Mouse (Mus musculus): ENCODE results near the gene Large1.
"Not testable (repeated sequence)": the region's sequence is repeated elsewhere in the genome, so short reads cannot be mapped to it uniquely, and the experiment has no call there.

Large1 gene

DNA sequence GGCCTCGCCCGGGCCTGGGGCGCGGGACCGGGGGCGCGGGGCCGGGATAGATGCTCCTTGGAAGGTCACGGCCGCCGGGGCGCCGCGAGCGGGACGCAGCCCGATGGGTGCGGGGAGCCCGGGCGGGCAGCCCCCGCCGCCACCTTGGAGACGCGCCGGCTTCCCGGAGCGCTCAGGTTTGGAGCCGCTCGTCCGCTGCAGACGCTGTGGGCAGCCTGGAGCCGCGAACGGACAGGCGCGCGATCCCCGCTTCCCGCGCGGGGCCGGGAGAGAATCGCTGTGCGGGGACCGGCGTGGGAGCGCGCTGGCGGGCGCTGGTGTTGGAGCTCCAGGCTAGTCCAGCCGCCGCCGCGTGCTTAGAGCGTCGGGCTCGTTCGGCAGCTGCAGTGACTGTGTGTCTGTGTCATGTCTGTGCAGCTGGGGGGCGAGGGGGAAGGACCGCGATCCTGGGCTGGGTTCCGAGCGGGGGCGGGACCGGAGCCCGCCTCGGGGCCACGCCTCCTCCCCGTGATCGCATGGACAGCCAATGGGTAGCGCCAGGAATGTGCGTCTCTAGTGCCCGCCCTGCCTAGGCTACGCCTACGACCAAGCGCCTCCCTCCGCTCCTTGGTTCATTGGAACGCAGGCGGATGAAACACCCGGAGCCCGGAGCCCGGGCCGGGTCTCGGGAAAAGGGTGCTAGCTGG, at the start of gene Large1:
TSS of gene Large1 (minus strand) at position 433 of the 686 bp plus-strand sequence.
- peak; percentile 98 for DNase-seq (ENCODE audit: low read depth, low spot score)

DNA sequence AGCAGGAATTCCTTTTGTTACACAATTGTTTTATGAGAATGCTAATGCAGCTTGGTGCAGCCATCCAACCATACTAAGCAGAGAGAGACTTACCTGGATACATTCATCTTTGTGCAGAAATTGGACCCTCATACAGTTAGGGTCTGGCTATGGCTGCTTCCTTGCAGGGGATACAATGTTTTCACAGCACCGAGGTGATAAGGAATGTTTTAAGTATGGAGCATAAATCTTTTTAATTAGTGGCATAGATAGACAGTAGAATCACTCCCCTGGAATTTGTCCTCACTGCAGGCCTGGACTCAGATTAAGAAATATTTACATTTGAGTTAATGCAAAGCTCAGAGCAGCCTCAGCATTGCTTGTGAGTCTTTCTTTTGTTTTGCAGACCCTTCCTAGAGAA, 47.0 kb upstream of the Large1 start:
- DNase-seq (ENCODE audit: low read depth, low spot score), result peak; percentile 4

DNA sequence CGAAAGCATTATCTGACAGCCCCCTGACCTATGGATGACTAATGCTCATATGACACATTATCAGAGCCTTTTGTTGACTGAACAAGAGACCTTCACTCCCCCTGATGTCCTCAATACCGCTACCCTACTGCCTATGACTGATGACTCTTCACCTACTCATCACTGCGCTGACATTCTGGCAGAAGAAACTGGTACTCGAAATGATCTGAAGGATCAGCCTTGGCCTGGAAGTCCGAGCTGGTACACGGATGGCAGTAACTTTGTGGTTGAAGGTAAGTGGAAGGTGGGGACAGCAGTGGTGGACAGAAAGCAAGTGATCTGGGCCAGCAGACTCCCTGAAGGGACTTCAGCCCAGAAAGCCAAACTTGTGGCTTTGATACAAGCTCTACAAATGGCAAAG, 19.7 kb upstream of the Large1 start:
- DNase-seq (ENCODE audit: low read depth, low spot score), result not testable (repeated sequence)

DNA sequence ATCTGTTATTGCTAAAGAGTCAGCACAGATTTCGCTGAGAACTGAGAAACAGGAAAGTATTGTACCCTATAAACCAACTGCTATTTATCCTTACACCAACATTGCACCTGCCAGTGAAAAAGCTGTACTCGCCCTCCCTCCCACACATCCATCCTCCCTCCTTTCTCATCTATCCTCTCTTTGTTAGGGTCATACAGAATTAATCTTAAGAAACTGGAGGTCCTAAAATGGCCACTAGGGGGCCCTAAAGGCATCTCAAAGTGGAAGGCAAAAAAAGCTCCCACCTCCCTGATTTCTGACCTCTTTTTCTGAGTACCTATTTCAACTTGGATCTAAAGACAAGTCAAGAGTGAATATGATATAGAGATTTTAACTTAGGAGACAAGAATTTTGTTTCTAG, 2.6 kb upstream of the Large1 start:
- peak; percentile 78 for DNase-seq (ENCODE audit: low read depth, low spot score)

DNA sequence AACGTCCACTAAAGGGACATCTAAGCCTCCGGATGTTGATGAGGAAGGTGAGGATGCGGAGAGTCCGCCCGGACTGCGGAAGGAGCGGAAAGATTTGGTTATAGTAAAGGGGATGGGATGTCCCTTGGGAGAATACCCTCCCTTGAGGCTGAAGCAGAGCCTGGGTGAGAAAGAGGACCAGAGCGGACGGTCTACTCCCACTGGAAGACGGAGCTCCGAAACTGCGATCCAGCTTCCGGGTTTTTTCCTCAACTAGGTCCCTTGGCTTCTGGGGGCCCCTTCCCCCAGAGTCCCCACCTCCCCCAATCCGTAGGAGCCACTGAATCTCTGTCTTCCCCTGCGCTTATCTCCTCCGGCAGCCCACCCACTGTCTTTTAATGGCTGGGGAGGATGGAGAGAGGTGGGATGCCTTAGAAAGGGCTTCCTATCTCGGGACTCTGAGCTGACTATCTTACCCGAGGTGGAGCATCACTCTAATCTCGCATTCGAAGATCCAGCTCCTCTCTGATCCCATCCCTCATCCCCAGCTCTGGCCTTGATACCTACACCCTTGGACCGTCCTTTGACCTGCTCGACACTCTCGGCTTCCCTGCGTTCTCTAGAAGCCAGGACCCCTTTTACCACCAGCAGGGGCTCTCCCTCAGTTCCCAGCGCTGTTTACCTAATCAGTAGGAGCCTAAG, 1.0 kb upstream of the Large1 start:
- peak; percentile 76 for DNase-seq (ENCODE audit: low read depth, low spot score)

DNA sequence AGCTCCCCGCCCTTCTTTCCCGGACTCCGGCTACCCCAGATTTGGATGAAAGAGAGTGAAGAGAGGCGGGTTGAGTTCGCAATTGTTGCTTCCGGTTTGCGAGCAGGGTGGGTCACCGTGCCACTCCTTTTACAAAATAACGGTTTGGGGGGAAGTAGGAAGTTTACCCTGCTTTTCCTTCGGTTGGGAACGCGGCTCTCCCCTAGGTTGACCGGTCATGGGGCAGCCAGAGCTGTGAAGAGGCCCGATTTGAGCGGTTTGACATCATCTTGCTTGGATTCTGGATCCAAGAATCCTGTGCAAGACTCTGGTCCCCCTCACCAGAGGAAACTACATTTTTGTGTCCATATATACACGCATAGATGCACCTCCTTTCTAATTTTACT, 447 bp upstream of the Large1 start:
- no peak for DNase-seq (ENCODE audit: low read depth, low spot score)

DNA sequence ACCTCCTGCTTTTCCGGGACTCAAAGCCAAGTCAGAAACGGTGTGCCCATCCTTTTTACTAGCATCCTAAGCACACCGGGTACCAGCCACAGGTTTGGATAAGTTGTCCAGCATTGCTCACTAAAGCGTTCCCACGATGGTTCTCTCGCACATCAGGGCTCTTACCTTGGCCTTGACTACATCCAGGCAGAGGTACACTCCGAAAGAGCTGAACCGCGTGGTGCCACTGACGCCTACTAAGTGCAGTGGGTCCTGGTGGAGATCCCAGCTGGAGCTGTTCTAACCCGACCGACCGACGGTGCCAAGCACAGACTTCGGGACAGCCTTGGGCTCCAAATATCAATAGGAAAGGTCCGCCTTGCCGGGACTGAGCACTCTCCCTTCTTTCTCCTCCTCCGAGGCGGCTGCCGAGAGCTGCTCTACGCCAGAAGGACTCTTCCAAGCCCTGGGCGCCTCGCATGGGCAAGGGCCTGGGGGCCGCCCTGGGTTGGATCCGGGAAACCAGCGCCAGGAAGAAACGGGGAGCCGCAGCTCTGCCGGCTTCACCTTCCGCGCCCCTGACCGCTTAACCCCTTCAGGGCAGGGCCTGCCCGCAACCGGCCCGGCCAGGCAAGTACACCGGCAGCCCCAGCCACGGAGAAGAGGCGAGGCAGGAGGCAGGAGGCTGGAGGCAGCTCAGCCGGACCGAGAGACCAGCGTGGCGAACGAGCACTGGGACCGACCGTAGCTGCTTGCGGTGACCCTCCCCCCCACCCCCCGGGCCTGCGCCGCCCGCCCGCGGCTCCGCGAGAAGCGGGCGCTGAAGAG, 836 bp downstream of the Large1 start:
- peak; percentile 56 for DNase-seq (ENCODE audit: low read depth, low spot score)

DNA sequence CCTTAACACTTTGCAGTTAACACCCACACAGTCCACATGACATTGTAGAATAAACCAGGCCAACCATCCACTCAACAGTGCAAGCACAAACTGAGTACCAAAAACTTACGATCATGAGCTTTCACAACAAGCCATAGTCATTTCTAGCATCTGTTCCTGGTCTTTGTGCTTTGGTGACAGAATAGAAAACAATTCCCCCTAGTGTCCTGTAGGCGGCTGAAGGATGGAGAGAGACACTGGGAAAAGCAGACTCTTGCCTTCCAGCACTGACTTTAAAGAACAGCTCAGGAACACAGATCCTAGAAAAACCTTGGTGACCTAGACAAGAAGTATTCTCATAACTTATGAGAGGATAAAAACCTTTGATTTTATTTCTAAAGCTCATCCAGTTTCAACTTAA, 3.0 kb downstream of the Large1 start:
- DNase-seq (ENCODE audit: low read depth, low spot score), result peak; percentile 81

DNA sequence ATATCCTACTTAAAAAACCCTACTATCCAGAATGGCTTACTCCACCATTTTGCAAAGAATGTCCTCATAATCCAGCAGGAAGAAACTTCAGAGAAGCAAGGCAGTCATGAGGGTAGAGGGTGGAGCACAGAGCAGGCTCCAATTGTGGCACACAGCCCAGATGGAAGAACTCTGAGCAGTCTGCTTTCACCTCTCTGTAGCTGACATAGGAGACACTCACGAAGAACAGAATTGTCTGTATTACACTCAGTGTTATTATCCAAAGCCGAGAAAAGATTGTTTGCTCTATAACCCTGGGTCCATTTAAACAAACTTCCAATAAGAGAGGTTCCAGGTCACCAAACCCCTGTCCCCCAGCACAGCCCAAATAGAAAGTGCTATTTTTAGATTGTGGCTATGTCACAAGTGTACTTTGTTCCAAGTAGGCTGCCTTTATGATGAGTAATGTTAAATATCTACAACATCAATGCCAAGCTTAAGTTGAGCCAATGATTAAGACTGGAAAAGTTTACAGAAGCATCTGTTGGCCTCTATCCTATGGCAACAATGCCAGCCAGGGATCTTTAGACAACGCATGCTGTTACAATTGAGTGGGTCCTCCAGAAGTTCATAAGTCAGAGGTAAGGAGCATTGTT, 10.5 kb downstream of the Large1 start:
- DNase-seq (ENCODE audit: low read depth, low spot score), result no peak

DNA sequence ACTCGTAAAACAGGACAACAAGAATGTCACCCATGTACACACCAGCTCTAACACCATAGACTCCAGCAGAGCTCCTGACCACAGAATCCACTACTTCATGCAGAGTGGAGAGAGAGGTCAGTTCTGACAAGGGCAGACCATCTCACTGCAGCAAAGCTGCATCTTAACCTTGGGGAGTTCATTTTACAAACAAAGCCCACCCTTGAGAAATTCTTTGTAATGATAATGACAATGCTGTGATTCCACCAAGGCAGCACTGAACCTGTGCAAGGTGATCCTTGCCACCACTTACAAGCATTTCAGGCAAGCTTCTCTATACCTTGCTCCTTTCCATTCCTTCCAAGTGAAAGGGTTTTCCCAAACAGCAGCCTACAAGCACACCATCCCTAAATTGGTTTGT, 16.5 kb downstream of the Large1 start:
- DNase-seq (ENCODE audit: low read depth, low spot score), result peak; percentile 68

DNA sequence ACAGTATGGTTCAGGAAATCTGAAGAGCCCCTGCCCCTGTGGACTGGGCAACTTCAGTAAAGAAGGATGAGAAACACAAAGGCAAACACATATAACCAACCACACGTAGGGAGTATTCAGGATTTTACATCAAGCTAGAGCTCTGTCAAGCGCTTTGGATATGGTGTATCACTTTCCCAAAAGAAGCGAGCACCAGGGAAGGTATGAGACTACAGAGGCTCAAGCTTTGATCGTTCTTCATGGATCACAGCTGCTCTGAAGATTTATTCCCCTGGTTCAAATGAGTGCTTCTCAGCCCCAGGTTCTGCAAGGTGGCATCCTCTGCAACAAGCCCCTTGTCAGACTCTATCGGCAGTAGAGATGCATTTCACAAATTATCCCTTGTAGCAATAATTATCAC, 24.2 kb downstream of the Large1 start:
- no peak for DNase-seq (ENCODE audit: low read depth, low spot score)

DNA sequence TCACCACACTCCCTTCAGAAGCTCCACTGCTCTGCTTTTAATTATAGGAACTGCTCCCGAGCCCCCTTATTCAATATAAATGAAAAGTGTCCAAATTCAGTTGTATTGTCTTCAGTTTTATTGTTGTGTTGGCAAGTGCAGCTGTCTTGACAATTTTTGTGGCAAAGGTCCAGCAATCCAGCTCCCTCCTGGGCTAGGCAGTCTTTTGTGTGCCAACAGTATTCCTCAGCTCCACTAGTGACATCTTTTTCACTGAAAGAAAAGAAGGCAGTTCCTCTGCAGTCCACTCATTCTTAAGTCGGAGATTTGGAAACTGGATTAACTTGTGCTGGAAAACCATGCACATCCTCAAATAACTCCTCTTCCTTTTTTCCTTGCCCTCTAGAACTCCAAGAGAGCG, 25.3 kb downstream of the Large1 start:
- DNase-seq (ENCODE audit: low read depth, low spot score), result no peak

DNA sequence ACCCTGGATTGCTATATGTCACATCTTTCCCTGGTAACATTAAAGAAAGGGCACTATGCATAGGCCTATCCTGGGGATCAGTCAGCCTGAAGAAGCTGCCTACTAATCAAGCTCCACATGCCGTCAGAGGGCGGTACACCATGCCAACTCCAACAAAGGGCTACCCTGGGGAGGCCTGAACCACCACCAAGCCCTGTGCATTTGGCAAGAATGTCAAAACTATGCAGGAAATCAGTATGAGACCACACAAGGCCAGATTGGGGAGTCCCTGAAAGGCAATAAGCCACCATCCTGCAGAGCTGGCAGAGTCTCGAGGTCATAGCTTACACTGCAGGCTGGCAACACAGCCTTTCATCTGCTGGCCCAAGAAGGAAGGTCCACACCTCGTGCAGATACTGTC, 28.7 kb downstream of the Large1 start:
- DNase-seq (ENCODE audit: low read depth, low spot score), result no peak

DNA sequence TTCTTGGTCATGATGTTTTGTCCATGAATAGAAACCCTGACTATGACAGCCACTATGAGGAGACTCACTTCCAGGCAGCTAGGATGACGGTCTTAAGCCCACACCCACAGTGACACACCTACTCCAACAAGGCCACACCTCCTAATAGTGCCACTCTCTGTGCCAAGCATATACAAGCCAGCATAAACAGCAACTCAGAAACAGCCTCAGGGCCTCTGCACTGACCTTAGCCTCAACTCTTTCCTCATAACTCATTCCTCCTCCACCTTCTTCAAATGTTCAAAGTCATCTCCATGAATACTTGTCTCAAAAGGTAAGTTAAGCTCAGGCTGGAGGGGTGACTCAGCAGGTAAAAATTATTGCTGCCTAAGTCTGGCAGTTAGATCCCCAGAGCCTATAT, 29.7 kb downstream of the Large1 start:
- no peak for DNase-seq (ENCODE audit: low read depth, low spot score)

DNA sequence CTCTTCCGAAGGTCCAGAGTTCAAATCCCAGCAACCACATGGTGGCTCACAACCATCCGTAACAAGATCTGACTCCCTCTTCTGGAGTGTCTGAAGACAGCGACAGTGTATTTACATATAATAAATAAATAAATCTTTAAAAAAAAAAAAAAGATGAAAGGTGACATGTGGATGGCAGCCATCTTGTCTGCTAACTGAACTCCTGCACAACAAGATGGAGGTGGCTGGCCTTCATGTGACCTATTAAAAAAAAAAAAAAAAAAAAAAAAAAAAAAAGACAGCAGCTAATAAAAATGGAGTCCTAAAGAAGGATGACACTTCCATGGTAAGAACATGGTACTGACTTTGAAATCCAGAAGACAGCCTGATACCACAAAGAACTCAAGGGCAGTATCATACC, 33.8 kb downstream of the Large1 start:
- not testable (repeated sequence) for DNase-seq (ENCODE audit: low read depth, low spot score)

DNA sequence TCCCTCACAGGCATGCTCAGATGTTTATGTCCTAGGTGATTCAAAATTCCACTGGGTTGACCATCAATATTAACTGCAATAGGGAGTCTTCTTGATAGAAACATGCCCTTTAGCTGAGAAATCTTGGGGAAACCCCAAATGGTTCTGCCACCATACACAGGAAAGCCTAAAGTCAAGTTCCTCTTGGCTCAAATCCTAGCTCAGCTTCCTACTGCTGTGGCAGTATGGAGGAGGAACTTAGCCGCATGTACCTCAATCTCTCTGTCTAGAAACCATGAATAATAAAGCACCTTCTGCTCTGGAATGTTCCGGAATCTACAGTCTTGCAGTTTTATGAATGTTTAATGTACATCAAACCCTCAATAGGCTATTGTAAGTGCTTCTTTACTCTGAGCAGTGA, 39.4 kb downstream of the Large1 start:
- DNase-seq (ENCODE audit: low read depth, low spot score), result no peak

DNA sequence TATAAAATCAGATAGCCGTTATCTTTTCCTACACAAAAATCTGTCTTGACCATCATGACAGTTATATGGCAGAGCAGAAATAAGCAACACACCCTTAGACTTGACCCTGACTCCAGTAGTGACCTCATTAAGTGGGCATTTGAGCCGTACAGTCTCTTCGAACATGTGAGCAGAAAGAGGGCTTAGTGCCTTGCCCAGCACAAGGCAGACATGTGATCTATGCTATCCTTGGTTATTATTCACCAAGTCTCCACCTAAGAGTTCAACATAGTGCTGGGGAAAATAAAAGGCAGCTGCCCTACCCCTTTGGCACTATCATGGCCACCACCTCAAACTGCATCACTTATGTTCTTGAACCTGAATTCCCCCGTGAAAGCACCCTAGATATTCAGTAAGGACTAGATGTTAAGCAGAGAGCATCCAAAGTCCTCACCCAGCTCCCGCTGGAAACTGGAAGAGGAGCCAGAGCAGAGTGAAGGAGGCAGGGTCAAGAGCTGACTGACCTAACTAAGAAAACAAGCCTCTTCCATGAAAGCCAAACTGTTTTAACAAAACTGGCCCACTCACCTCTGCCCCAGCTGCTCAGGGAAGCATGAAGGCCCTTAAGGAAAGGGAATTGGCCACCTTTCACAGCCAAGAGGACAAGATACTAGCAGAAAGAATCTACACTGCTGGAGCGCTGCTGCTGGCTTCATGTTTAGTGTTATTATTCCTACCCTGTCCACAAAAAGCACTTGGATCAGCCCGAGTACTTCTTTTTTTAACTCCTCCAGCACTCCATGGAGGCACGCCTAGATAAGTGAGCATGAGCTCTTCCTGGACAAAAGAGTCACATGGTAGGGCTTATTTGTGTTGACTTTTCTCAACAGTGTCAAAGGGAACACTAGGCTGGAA, 40.4 kb downstream of the Large1 start:
- DNase-seq (ENCODE audit: low read depth, low spot score), result peak; percentile 7

DNA sequence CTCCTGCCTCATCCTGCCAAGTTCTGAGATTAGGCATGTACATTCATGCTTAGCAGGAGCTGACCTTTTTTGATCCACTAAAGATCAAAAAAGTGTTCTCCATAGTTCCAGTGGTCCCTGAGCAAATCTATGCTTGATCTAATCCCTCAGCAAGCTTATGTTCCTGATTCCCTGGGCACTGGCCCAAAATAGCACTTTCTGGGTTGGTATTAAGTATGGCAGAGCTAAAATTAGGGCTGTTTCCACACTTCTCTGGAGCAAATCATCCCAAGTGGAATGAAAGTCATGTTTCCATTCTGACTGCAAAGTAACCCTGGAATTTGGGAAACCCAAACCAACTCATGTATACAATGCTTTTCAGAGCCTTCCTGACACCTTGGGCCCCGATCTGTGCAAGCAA, 42.9 kb downstream of the Large1 start:
- DNase-seq (ENCODE audit: low read depth, low spot score), result no peak

DNA sequence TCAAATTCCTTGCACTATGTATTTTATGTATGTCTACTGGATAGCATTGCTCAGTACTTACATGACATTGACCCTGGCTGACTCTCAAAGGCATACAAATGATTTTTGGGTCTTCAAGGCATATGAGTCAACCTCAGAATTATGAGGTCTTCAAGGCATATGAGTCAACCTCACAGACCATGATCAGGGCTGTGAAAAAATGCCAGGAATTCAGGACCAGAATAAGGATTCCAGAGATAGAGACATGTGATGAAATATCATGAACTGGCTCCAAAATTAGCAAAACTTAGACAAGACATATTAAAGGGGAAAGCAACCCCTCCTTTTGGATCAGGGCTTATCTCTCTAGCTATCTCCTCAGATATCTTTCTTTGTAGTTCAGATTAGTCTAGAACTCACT, 43.3 kb downstream of the Large1 start:
- no peak for DNase-seq (ENCODE audit: low read depth, low spot score)

DNA sequence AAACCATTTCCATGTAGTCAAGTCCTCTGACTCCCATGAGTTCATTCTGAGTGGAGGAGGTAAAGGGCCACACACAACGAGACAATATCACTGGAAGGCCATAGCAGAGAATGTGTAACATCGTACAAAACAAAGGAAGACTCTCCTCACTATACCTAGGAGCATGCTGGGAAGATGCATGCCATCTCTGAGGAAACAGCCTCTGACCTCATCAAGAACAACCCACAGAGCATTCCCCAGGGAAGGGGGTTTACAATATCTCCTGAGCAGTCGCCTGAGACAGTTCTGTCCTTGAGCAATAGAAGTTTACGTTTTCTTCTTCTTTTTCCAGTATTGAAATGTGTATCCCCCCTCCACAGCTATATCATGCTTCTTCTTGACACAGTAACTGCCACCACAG, 49.4 kb downstream of the Large1 start:
- DNase-seq (ENCODE audit: low read depth, low spot score), result no peak

DNA sequence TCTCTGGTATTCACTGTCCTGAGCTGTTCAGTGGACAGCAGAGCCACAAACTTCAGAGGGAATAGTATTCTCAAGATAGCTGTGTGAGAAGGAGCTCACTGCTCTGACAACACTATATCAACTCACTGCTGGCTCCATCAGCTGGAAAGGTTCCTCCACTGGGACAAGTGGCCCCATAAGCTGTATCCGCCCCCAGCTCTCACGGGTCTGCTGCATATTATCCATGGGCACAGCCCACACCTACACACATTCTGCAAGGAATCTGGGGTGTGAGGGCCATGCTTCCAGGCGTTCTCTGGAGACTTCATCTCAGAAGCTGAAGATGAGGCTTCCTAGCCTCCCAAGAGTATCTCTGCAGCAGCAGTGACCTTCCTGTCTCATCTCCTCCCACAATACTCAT, 50.4 kb downstream of the Large1 start:
- no peak for DNase-seq (ENCODE audit: low read depth, low spot score)

Data from R1 (cell line).